Mouse (Mus musculus): Measurements from ENCODE around the gene Max.

DNA sequence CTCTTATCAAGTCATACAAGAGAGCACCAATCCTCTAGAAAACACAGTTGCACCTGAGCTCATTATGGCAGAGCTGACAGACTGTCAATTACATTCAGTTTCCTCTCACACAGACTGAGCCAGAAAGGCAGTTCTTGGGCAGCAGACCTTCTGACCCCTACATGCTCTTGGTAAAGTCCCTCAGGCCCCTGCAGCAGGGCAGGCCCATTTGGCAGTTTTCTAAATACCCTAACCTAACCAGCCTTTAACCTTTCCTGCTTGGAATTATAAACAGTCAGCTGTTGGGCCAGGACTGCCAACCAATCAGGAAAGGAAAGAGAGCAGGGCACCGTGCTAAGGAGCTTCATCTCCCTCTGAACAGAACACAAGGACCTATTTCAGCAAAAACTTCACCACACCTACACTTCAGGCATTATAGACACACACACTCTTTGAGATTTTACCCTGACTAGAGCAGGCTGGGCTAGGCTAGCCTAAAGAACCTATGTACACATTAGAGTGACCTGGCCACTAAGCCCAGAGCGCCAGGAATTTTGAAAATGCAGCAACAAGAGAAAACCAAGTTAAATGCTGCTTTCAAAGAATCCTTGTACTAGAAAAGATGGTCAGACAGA is 8.1 kb downstream of the Max start:
- TF ChIP-seq CTCF (IDR thresholded peaks at IDR 0.05; ENCODE audit: low read depth, low read length) (no peak), EP300 (IDR thresholded peaks at IDR 0.05; ENCODE audit: insufficient read depth, low read depth, low read length) (no peak)

Data from ES-Bruce4 (cell line).